Comparison of ENCODE assay signal across 12 mouse cellular contexts in genomic region chr3:54591160-54591559, GRCm38 (mm10).
DNase-seq lines count a peak whose midpoint lies in the region; ATAC-seq and TF ChIP-seq lines count a peak whose summit lies in the region.
"Had no signal": no experiment of that assay in that cellular context is flagged by ENCODE, and none has a peak within 500 bp of the region (broad histone marks: within the 10 kb centered on the region; RNA-seq: fewer than 3 reads in every experiment).

No protein-coding gene starts in this region.

- in situ Hi-C loops in CH12.LX (cut with MboI; ENCODE audit: low pct_ligation_motif_present, low pct_unique_long_range_greater_than_20kb, low sequenced_read_pairs): no loop called here

- H3K79me2 ChIP-seq in CH12.LX (replicated peaks; ENCODE audit: control insufficient read depth, extremely low read depth, insufficient read depth, poor library complexity, severe bottlenecking): no peaks in the 10 kb centered on the region

- 60% methylated on average over 3 of the region's 3 CpGs for WGBS in liver, postnatal 0 days (ENCODE audit: insufficient replicate concordance)
- WGBS in liver, embryonic 12.5 days (ENCODE audit: insufficient replicate concordance): 56% methylated on average over 3 of the region's 3 CpGs

- H3K9me3 ChIP-seq in liver, postnatal 0 days (ENCODE audit: low read length): no peaks in the 10 kb centered on the region
- H3K9me3 ChIP-seq in liver, embryonic 12.5 days (replicated peaks): no peaks in the 10 kb centered on the region
- H3K9me3 ChIP-seq in CH12.LX (replicated peaks; ENCODE audit: low read length): peaks cover 6% of the 10 kb centered on the region
- H3K9me3 ChIP-seq: limb, embryonic 15.5 days had no signal

- TF ChIP-seq CTCF in gastrocnemius, adult 2 months (IDR thresholded peaks at IDR 0.05): peak; percentile 50
- TF ChIP-seq CTCF in liver, postnatal 0 days (IDR thresholded peaks at IDR 0.05; ENCODE audit: low read depth): peak; percentile 65
- peak; percentile 50 to 54 for TF ChIP-seq CTCF in CH12.LX (conservative IDR thresholded peaks at IDR 0.05 in 1 of 2, IDR thresholded peaks at IDR 0.05 in 1 of 2; ENCODE audit: low read depth in 2 of 2, low read length in 2 of 2)

- intact Hi-C loops in gastrocnemius, adult 2 months (cut with DNase I): no loop called here

- DNase-seq in gastrocnemius, adult 2 months: no peak
- no peak for DNase-seq in gastrocnemius, adult 18-20 months (ENCODE audit: low spot score)
- no peak for DNase-seq in liver, postnatal 0 days
- peak; percentile 37 for DNase-seq in CH12.LX (ENCODE audit: extremely low read depth)
- peak; percentile 3 for DNase-seq in c-Kit-negative CD71-positive TER-119-positive erythroid progenitor cells, embryonic 14.5 days (ENCODE audit: low read depth, low spot score)
- no peak for DNase-seq in right cerebral cortex, postnatal 14 days
- no peak for DNase-seq in right cerebral cortex, adult 18-20 months
- DNase-seq: kidney, postnatal 10 days; layer of hippocampus, postnatal 36 days had no signal

- H3K27ac ChIP-seq in gastrocnemius, adult 2 months: no peak overlapping the region
- H3K27ac ChIP-seq in liver, postnatal 0 days (ENCODE audit: low read depth): no peak overlapping the region
- H3K27ac ChIP-seq in liver, embryonic 12.5 days: no peak overlapping the region
- H3K27ac ChIP-seq in CH12.LX (ENCODE audit: insufficient read depth, low read depth): no peak overlapping the region
- H3K27ac ChIP-seq: hindbrain, embryonic 13.5 days; limb, embryonic 15.5 days had no signal

- no peaks in the 10 kb centered on the region for H3K4me1 ChIP-seq in liver, postnatal 0 days (ENCODE audit: insufficient read depth)
- H3K4me1 ChIP-seq in liver, embryonic 12.5 days: peaks cover 18% of the 10 kb centered on the region; the same call in 1 of the 2 replicates
- peaks cover 11 to 54% of the 10 kb centered on the region in 2 experiments for H3K4me1 ChIP-seq in CH12.LX (ENCODE audit: control insufficient read depth in 1 of 2, insufficient read depth in 2 of 2)
- H3K4me1 ChIP-seq: hindbrain, embryonic 13.5 days had no signal

- no peaks in the 10 kb centered on the region for H3K36me3 ChIP-seq in liver, postnatal 0 days (replicated peaks; ENCODE audit: insufficient read depth, low read length)
- no peaks in the 10 kb centered on the region for H3K36me3 ChIP-seq in liver, embryonic 12.5 days
- H3K36me3 ChIP-seq in CH12.LX (replicated peaks in 1 of 2; ENCODE audit: control insufficient read depth in 1 of 2, insufficient read depth in 1 of 2, low read length in 1 of 2): no peaks in the 10 kb centered on the region
- H3K36me3 ChIP-seq: hindbrain, embryonic 13.5 days; limb, embryonic 15.5 days had no signal

- no peak overlapping the region for H3K9ac ChIP-seq in liver, postnatal 0 days (replicated peaks)
- no peak overlapping the region for H3K9ac ChIP-seq in liver, embryonic 12.5 days
- no peak overlapping the region for H3K9ac ChIP-seq in CH12.LX (ENCODE audit: insufficient read depth, low read depth)
- H3K9ac ChIP-seq: hindbrain, embryonic 13.5 days; limb, embryonic 15.5 days had no signal

- no peak for TF ChIP-seq EP300 in liver, postnatal 0 days (IDR thresholded peaks at IDR 0.05; ENCODE audit: low read depth)
- no peak for TF ChIP-seq EP300 in CH12.LX (IDR thresholded peaks at IDR 0.05; ENCODE audit: low read length)

- no peak for ATAC-seq in liver, postnatal 0 days
- ATAC-seq in liver, embryonic 12.5 days: no peak

- TF ChIP-seq POLR2A in CH12.LX (IDR thresholded peaks at IDR 0.05; ENCODE audit: low read depth, low read length): no peak

- dilution Hi-C loops in CH12.LX (cut with MboI; ENCODE audit: extremely low pct_ligation_motif_present, extremely low pct_unique_long_range_greater_than_20kb, low sequenced_read_pairs): no loop called here

- no peak; the same call in none of the 2 replicates for TF ChIP-seq RAD21 in CH12.LX (IDR thresholded peaks at IDR 0.05; ENCODE audit: low read depth, low read length)

- no peak overlapping the region for H3K4me2 ChIP-seq in liver, postnatal 0 days (ENCODE audit: low read depth, low read length)
- H3K4me2 ChIP-seq in liver, embryonic 12.5 days: no peak overlapping the region
- no peak overlapping the region for H3K4me2 ChIP-seq in CH12.LX (ENCODE audit: insufficient read depth, low read depth, poor library complexity, severe bottlenecking)
- H3K4me2 ChIP-seq: hindbrain, embryonic 13.5 days; limb, embryonic 15.5 days had no signal

- no peaks in the 10 kb centered on the region for H3K27me3 ChIP-seq in liver, postnatal 0 days (ENCODE audit: insufficient read depth, low read length)
- no peaks in the 10 kb centered on the region for H3K27me3 ChIP-seq in liver, embryonic 12.5 days (replicated peaks)
- H3K27me3 ChIP-seq in CH12.LX (replicated peaks): no peaks in the 10 kb centered on the region
- H3K27me3 ChIP-seq: hindbrain, embryonic 13.5 days; limb, embryonic 15.5 days had no signal

- no peak overlapping the region for H3K4me3 ChIP-seq in gastrocnemius, adult 2 months
- H3K4me3 ChIP-seq in liver, postnatal 0 days (ENCODE audit: low read depth, low read length): no peak overlapping the region
- no peak overlapping the region for H3K4me3 ChIP-seq in liver, embryonic 12.5 days
- H3K4me3 ChIP-seq in CH12.LX (replicated peaks in 1 of 3; ENCODE audit: low read depth in 2 of 3, low read length in 2 of 3, poor library complexity in 1 of 3): no peak overlapping the region
- H3K4me3 ChIP-seq: hindbrain, embryonic 13.5 days; limb, embryonic 15.5 days had no signal

TF ChIP-seq in CH12.LX, 34 proteins besides CTCF, POLR2A, EP300 and RAD21:
- TF ChIP-seq MAZ (IDR thresholded peaks at IDR 0.05; ENCODE audit: low read depth, low read length) (no peak), MAX (IDR thresholded peaks at IDR 0.05; ENCODE audit: low read length) (no peak), JUN (IDR thresholded peaks at IDR 0.05; ENCODE audit: insufficient read depth, low read depth, low read length) (no peak), MEF2A (IDR thresholded peaks at IDR 0.05; ENCODE audit: borderline replicate concordance, low read depth, low read length) (no peak), TCF12 (IDR thresholded peaks at IDR 0.05; ENCODE audit: low read depth, low read length) (no peak), BHLHE40 (IDR thresholded peaks at IDR 0.05; ENCODE audit: low read depth, low read length) (no peak), SIN3A (IDR thresholded peaks at IDR 0.05; ENCODE audit: low read length) (no peak), SMC3 (IDR thresholded peaks at IDR 0.05; ENCODE audit: low read depth, low read length) (no peak), NRF1 (IDR thresholded peaks at IDR 0.05; ENCODE audit: low read depth, low read length) (no peak), CHD2 (IDR thresholded peaks at IDR 0.05; ENCODE audit: low read length) (no peak), MAFK (IDR thresholded peaks at IDR 0.05; ENCODE audit: insufficient replicate concordance, low read length) (no peak), ELF1 (IDR thresholded peaks at IDR 0.05; ENCODE audit: low read depth, low read length) (no peak), ZMIZ1 (IDR thresholded peaks at IDR 0.05; ENCODE audit: low read depth, low read length) (no peak)

Comparison
In these comparisons a context has a peak if more than half of its experiments do, and no peak if none do; other contexts are left out.
1. DNase-seq: peak in CH12.LX (single experiment) and c-Kit-negative CD71-positive TER-119-positive erythroid progenitor cells, embryonic 14.5 days (single experiment); none in gastrocnemius, adult 2 months (single experiment), gastrocnemius, adult 18-20 months (single experiment), liver, postnatal 0 days (single experiment), right cerebral cortex, postnatal 14 days (single experiment) and right cerebral cortex, adult 18-20 months (single experiment).
2. Peak in every context shown above with its lines, with median percentiles within 50 percentile points of each other: CTCF ChIP-seq.